In the genomic region with DNA sequence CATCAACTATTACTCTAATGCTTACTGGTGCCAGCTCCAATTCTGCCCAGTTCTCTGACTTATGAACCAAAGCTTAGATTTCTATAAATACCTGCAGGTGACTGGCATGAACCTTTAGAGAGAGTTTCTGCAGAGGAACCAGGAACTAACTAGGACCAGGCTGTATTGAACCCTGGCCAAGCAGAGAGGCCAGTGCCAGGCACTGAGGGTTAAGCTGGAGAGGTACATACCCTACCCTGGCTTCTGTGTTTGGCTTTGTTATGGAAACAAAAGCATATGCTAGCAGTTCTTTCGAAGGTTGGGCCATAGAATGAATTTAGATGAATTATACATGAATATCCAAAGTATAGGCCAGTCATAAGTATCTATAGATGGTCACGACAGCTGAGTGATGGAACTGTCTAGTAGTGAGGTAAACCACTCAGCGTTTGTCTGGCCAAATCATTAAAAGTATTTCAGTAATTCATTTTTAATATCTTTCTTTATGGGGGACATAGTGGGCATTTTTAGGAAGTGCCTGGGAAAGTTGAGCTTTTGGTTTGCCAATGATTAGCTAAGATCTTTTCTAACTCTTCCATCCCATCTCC, we compare ENCODE assay signal across 9 mouse cellular contexts.
DNase-seq lines count a peak whose midpoint lies in the region; ATAC-seq and TF ChIP-seq lines count a peak whose summit lies in the region.
"Had no signal": no experiment of that assay in that cellular context is flagged by ENCODE, and none has a peak within 500 bp of the region (broad histone marks: within the 10 kb centered on the region; RNA-seq: fewer than 3 reads in every experiment).

No protein-coding gene starts in this region.

- H3K9ac ChIP-seq in heart, embryonic 12.5 days, result no peak overlapping the region
- no peak overlapping the region for H3K9ac ChIP-seq in kidney, embryonic 16.5 days (replicated peaks; ENCODE audit: low read length)
- 0 out of 2 replicates have a peak overlapping the region, but pooled peaks have one; percentile 12 for H3K9ac ChIP-seq in CH12.LX (ENCODE audit: insufficient read depth, low read depth)
- no peak overlapping the region for H3K9ac ChIP-seq in forebrain, embryonic 15.5 days (replicated peaks)
- H3K9ac ChIP-seq: embryonic facial prominence, embryonic 13.5 days had no signal

- dilution Hi-C loops in CH12.LX (cut with MboI; ENCODE audit: extremely low pct_ligation_motif_present, extremely low pct_unique_long_range_greater_than_20kb, low sequenced_read_pairs), result no loop called here

- H3K36me3 ChIP-seq in heart, embryonic 12.5 days, result no peaks in the 10 kb centered on the region
- H3K36me3 ChIP-seq in kidney, embryonic 16.5 days (ENCODE audit: insufficient read depth, low read length), result no peaks in the 10 kb centered on the region
- H3K36me3 ChIP-seq in CH12.LX (replicated peaks in 1 of 2; ENCODE audit: control insufficient read depth in 1 of 2, insufficient read depth in 1 of 2, low read length in 1 of 2), result no peaks in the 10 kb centered on the region
- H3K36me3 ChIP-seq in forebrain, embryonic 15.5 days, result no peaks in the 10 kb centered on the region
- H3K36me3 ChIP-seq: embryonic facial prominence, embryonic 13.5 days had no signal

- H3K9me3 ChIP-seq in heart, embryonic 12.5 days (replicated peaks), result no peaks in the 10 kb centered on the region
- no peaks in the 10 kb centered on the region for H3K9me3 ChIP-seq in kidney, embryonic 16.5 days (ENCODE audit: low read length)
- H3K9me3 ChIP-seq in CH12.LX (replicated peaks; ENCODE audit: low read length), result no peaks in the 10 kb centered on the region
- H3K9me3 ChIP-seq in forebrain, embryonic 15.5 days, result no peaks in the 10 kb centered on the region
- H3K9me3 ChIP-seq: embryonic facial prominence, embryonic 13.5 days had no signal

- no peak overlapping the region for H3K27ac ChIP-seq in heart, embryonic 12.5 days (ENCODE audit: poor library complexity, severe bottlenecking)
- no peak overlapping the region for H3K27ac ChIP-seq in kidney, embryonic 16.5 days (ENCODE audit: low read length)
- no peak overlapping the region for H3K27ac ChIP-seq in CH12.LX (ENCODE audit: insufficient read depth, low read depth)
- H3K27ac ChIP-seq in forebrain, embryonic 15.5 days (replicated peaks), result no peak overlapping the region
- H3K27ac ChIP-seq: embryonic facial prominence, embryonic 13.5 days had no signal

- TF ChIP-seq POLR2A in CH12.LX (IDR thresholded peaks at IDR 0.05; ENCODE audit: low read depth, low read length), result no peak

- H3K4me2 ChIP-seq in heart, embryonic 12.5 days, result peak overlapping the region; percentile 56
- no peak overlapping the region for H3K4me2 ChIP-seq in kidney, embryonic 16.5 days (replicated peaks; ENCODE audit: low read depth, low read length)
- H3K4me2 ChIP-seq in CH12.LX (ENCODE audit: insufficient read depth, low read depth, poor library complexity, severe bottlenecking), result peak overlapping the region; percentile 19; the same call in 1 of the 2 replicates
- peak overlapping the region; percentile 40; the same call in 1 of the 2 replicates for H3K4me2 ChIP-seq in forebrain, embryonic 15.5 days (replicated peaks)

- TF ChIP-seq CTCF in CH12.LX (conservative IDR thresholded peaks at IDR 0.05 in 1 of 2, IDR thresholded peaks at IDR 0.05 in 1 of 2; ENCODE audit: low read depth in 2 of 2, low read length in 2 of 2), result no peak

- no peak for TF ChIP-seq EP300 in CH12.LX (IDR thresholded peaks at IDR 0.05; ENCODE audit: low read length)

- no peak overlapping the region for H3K4me3 ChIP-seq in heart, embryonic 12.5 days
- H3K4me3 ChIP-seq in kidney, embryonic 16.5 days (ENCODE audit: low read length), result no peak overlapping the region
- no peak overlapping the region for H3K4me3 ChIP-seq in CH12.LX (replicated peaks in 1 of 3; ENCODE audit: low read depth in 2 of 3, low read length in 2 of 3, poor library complexity in 1 of 3)
- H3K4me3 ChIP-seq in forebrain, embryonic 15.5 days, result no peak overlapping the region
- H3K4me3 ChIP-seq: embryonic facial prominence, embryonic 13.5 days had no signal

- no peaks in the 10 kb centered on the region for H3K27me3 ChIP-seq in heart, embryonic 12.5 days (replicated peaks)
- no peaks in the 10 kb centered on the region for H3K27me3 ChIP-seq in kidney, embryonic 16.5 days (ENCODE audit: insufficient read depth, low read length)
- H3K27me3 ChIP-seq in CH12.LX (replicated peaks), result no peaks in the 10 kb centered on the region
- H3K27me3 ChIP-seq in forebrain, embryonic 15.5 days, result no peaks in the 10 kb centered on the region

- in situ Hi-C loops in CH12.LX (cut with MboI; ENCODE audit: low pct_ligation_motif_present, low pct_unique_long_range_greater_than_20kb, low sequenced_read_pairs), result no loop called here

- H3K4me1 ChIP-seq in heart, embryonic 12.5 days (replicated peaks), result no peaks in the 10 kb centered on the region
- H3K4me1 ChIP-seq in kidney, embryonic 16.5 days (ENCODE audit: insufficient read depth, low read length), result no peaks in the 10 kb centered on the region
- H3K4me1 ChIP-seq in CH12.LX (ENCODE audit: control insufficient read depth in 1 of 2, insufficient read depth in 2 of 2), result peaks cover 0 to 14% of the 10 kb centered on the region in 2 experiments; a peak in 2 of 4 replicates
- peaks cover 14% of the 10 kb centered on the region for H3K4me1 ChIP-seq in forebrain, embryonic 15.5 days

- WGBS in heart, embryonic 12.5 days, result 53% methylated on average over 3 of the region's 3 CpGs
- 66% methylated on average over 3 of the region's 3 CpGs for WGBS in kidney, embryonic 16.5 days
- WGBS in forebrain, embryonic 15.5 days, result 56% methylated on average over 3 of the region's 3 CpGs

- no peak for DNase-seq in heart, adult 11 months
- no peak for DNase-seq in kidney, adult 9 months
- no peak for DNase-seq in CH12.LX (ENCODE audit: extremely low read depth)
- DNase-seq in adrenal gland, adult (ENCODE audit: inconsistent age in 2 of 2, low spot score in 1 of 2), result no peak
- DNase-seq in lung, postnatal 4 days, result no peak

- ATAC-seq in heart, embryonic 12.5 days (ENCODE audit: insufficient number of reproducible peaks, low FRiP score), result no peak
- peak; percentile 23; the same call in 1 of the 2 replicates for ATAC-seq in kidney, embryonic 16.5 days (ENCODE audit: low FRiP score, low TSS enrichment)
- ATAC-seq in forebrain, embryonic 15.5 days (replicated peaks), result peak; percentile 60

- TF ChIP-seq RAD21 in CH12.LX (IDR thresholded peaks at IDR 0.05; ENCODE audit: low read depth, low read length), result no peak

- no peaks in the 10 kb centered on the region for H3K79me2 ChIP-seq in CH12.LX (replicated peaks; ENCODE audit: control insufficient read depth, extremely low read depth, insufficient read depth, poor library complexity, severe bottlenecking)

TF ChIP-seq in CH12.LX, 34 proteins besides CTCF, POLR2A, EP300 and RAD21:
- no peak for TF ChIP-seq ZC3H11A (IDR thresholded peaks at IDR 0.05; ENCODE audit: low read depth, low read length)
- TF ChIP-seq ZMIZ1 (IDR thresholded peaks at IDR 0.05; ENCODE audit: low read depth, low read length), result no peak
- no peak for TF ChIP-seq NELFE (IDR thresholded peaks at IDR 0.05; ENCODE audit: low read depth, low read length)
- TF ChIP-seq ZKSCAN1 (IDR thresholded peaks at IDR 0.05; ENCODE audit: borderline replicate concordance, low read depth, low read length), result no peak
- no peak for TF ChIP-seq MEF2A (IDR thresholded peaks at IDR 0.05; ENCODE audit: borderline replicate concordance, low read depth, low read length)
